Mouse (Mus musculus) kidney, adult 2 months (tissue): Measurements from ENCODE around the gene Dnajb14. TPM values are rescaled to one million over a fixed set of nuclear protein-coding genes. Genes with fewer than 3 reads are reported as not detected.
"Not testable (repeated sequence)": the region's sequence is repeated elsewhere in the genome, so short reads cannot be mapped to it uniquely, and the experiment has no call there.

Experiments used
- DNase-seq: peaks from one replicate; pipeline ENCODE4 v3.0.0; 2021
- H3K27ac ChIP-seq: fragments of 200-500 bp; 2 replicates; pipeline ENCODE4 v1.5.1; 2012; ENCODE audit warnings: low read depth, low read length, control low read depth, inconsistent platforms; ENCODE audit not compliant: insufficient read depth
- H3K27me3 ChIP-seq: fragments of 200-500 bp; replicated peaks from 2 replicates; pipeline ENCODE4 v1.6.1; 2012; ENCODE audit warnings: mild to moderate bottlenecking, moderate library complexity, low read length, inconsistent platforms; ENCODE audit not compliant: control insufficient read depth, insufficient read depth
- H3K36me3 ChIP-seq: fragments of 200-500 bp; 2 replicates; pipeline ENCODE4 v1.6.1; 2012; ENCODE audit warnings: mild to moderate bottlenecking, moderate library complexity, low read length, inconsistent platforms; ENCODE audit not compliant: control insufficient read depth, insufficient read depth
- H3K4me1 ChIP-seq: fragments of 200-500 bp; 2 replicates; pipeline ENCODE4 v1.6.1; 2011; ENCODE audit warnings: low read length; ENCODE audit not compliant: control insufficient read depth, insufficient read depth
- H3K4me3 ChIP-seq: fragments of 200-500 bp; 2 replicates; pipeline ENCODE4 v1.5.1; 2011; ENCODE audit warnings: mild to moderate bottlenecking, low read depth, low read length, control low read depth; ENCODE audit not compliant: insufficient read depth
- CTCF ChIP-seq: fragments of 200-500 bp; conservative IDR thresholded peaks from 2 replicates; pipeline ENCODE4 v1.5.1; 2011; ENCODE audit warnings: low read depth, mild to moderate bottlenecking, control low read depth, low read length, moderate library complexity, mixed read lengths; ENCODE audit not compliant: insufficient read depth, insufficient read length
- POLR2A ChIP-seq: fragments of 200-500 bp; IDR thresholded peaks from one replicate; pipeline ENCODE4 v1.6.1; 2011; ENCODE audit warnings: low read depth, low read length, control low read depth
- WGBS: fragments of 180-500 bp; shearing (Covaris S2); methylation state at CpG from one replicate; pipeline ENCODE4 v1.1.7; 2018; 5-methylcytosine and 5-hydroxymethylcytosine counted together
- polyA plus RNA-seq: library from polyadenylated mRNA; depleted of rRNA; stranded (reverse); fragments of >200 nt; gene quantifications from 2 replicates; pipeline ENCODE4 v1.2.3, GENCODE M21; 2012

The Dnajb14 gene
- polyA plus RNA-seq, 1 experiment: 6.2 TPM

GRCm38 (mm10) chr3:137851196-137851595 is 16.3 kb upstream of the Dnajb14 start:
- TF ChIP-seq CTCF (no peak), POLR2A (no peak)
- Histone ChIP-seq H3K4me1 (no peaks in the 10 kb centered on the region), H3K27ac (no peak overlapping the region), H3K36me3 (no peaks in the 10 kb centered on the region), H3K27me3 (no peaks in the 10 kb centered on the region), H3K4me3 (no peak overlapping the region)
- WGBS: 89% methylated on average over 2 of the region's 2 CpGs
- DNase-seq: no peak

GRCm38 (mm10) chr3:137853011-137853410 is 14.5 kb upstream of the Dnajb14 start:
- not testable (repeated sequence) for H3K4me3 ChIP-seq, H3K27me3 ChIP-seq, H3K27ac ChIP-seq, H3K4me1 ChIP-seq, H3K36me3 ChIP-seq, DNase-seq
- 91% methylated on average over 1 of the region's 1 CpGs for WGBS

- DNase-seq: no peak
- TF ChIP-seq CTCF (no peak), POLR2A (no peak)
Measured at GRCm38 (mm10) chr3:137855328-137855727, 12.1 kb upstream of the Dnajb14 start.

GRCm38 (mm10) chr3:137856061-137856460 is 11.4 kb upstream of the Dnajb14 start:
- Histone ChIP-seq H3K4me3 (no peak overlapping the region), H3K4me1 (no peaks in the 10 kb centered on the region; the same call in 1 of the 2 replicates), H3K27ac (no peak overlapping the region), H3K27me3 (no peaks in the 10 kb centered on the region), H3K36me3 (no peaks in the 10 kb centered on the region)
- no peak for DNase-seq
- 55% methylated on average over 7 of the region's 7 CpGs for WGBS
- no peak for TF ChIP-seq POLR2A
- no peak for TF ChIP-seq CTCF

More at GRCm38 (mm10) chr3:137855328-137855727, 12.1 kb upstream of the Dnajb14 start:
- Histone ChIP-seq H3K4me1 (no peaks in the 10 kb centered on the region; the same call in 1 of the 2 replicates), H3K36me3 (no peaks in the 10 kb centered on the region), H3K27me3 (no peaks in the 10 kb centered on the region), H3K4me3 (no peak overlapping the region), H3K27ac (no peak overlapping the region)
- WGBS: 74% methylated on average over 3 of the region's 3 CpGs

- Histone ChIP-seq H3K27me3 (no peaks in the 10 kb centered on the region), H3K4me1 (no peaks in the 10 kb centered on the region; the same call in 1 of the 2 replicates), H3K27ac (no peak overlapping the region), H3K4me3 (no peak overlapping the region), H3K36me3 (no peaks in the 10 kb centered on the region)
- TF ChIP-seq POLR2A (no peak), CTCF (no peak)
- DNase-seq: peak; percentile 25
- 51% methylated on average over 8 of the region's 8 CpGs for WGBS
Measured at GRCm38 (mm10) chr3:137860394-137861170, 6.9 kb upstream of the Dnajb14 start.

- 96% methylated on average over 4 of the region's 4 CpGs for WGBS
- Histone ChIP-seq H3K4me3 (no peak overlapping the region), H3K4me1 (no peaks in the 10 kb centered on the region; the same call in 1 of the 2 replicates), H3K27me3 (no peaks in the 10 kb centered on the region), H3K36me3 (no peaks in the 10 kb centered on the region), H3K27ac (no peak overlapping the region)
- DNase-seq: no peak
- TF ChIP-seq CTCF: no peak
- TF ChIP-seq POLR2A: no peak
Measured at GRCm38 (mm10) chr3:137861436-137861835, 6.0 kb upstream of the Dnajb14 start.

- Histone ChIP-seq H3K4me3 (no peak overlapping the region), H3K27me3 (no peaks in the 10 kb centered on the region), H3K27ac (no peak overlapping the region), H3K36me3 (no peaks in the 10 kb centered on the region), H3K4me1 (no peaks in the 10 kb centered on the region; the same call in 1 of the 2 replicates)
- no peak for DNase-seq
- TF ChIP-seq CTCF (no peak), POLR2A (no peak)
- WGBS: 95% methylated on average over 3 of the region's 3 CpGs
Measured at GRCm38 (mm10) chr3:137862600-137862999, 4.9 kb upstream of the Dnajb14 start.
